In genomic region chr4:65242434-65242931, GRCm38 (mm10) we compare ENCODE assay signal across 11 mouse cellular contexts.
DNase-seq lines count a peak whose midpoint lies in the region; ATAC-seq and TF ChIP-seq lines count a peak whose summit lies in the region.
"Had no signal": no experiment of that assay in that cellular context is flagged by ENCODE, and none has a peak within 500 bp of the region (broad histone marks: within the 10 kb centered on the region; RNA-seq: fewer than 3 reads in every experiment).

No protein-coding gene starts in this region.

- TF ChIP-seq CTCF in heart, postnatal 0 days (IDR thresholded peaks at IDR 0.05; ENCODE audit: low read depth) = no peak

- peaks cover 3% of the 10 kb centered on the region; the same call in 1 of the 2 replicates for H3K4me1 ChIP-seq in heart, postnatal 0 days (ENCODE audit: control insufficient read depth, insufficient read depth)
- peaks cover 6% of the 10 kb centered on the region for H3K4me1 ChIP-seq in forebrain, embryonic 15.5 days
- peaks cover 3% of the 10 kb centered on the region; the same call in 1 of the 2 replicates for H3K4me1 ChIP-seq in hindbrain, embryonic 11.5 days (replicated peaks; ENCODE audit: control insufficient read depth, insufficient read depth, low read length)

- peak; percentile 3 to 4 for DNase-seq in heart, adult 9 months (ENCODE audit: low spot score in 2 of 2)
- no peak for DNase-seq in heart, postnatal 14 days
- peak; percentile 93 for DNase-seq in 3T3-L1 (ENCODE audit: low read depth, low spot score)
- peak; percentile 4 for DNase-seq in adrenal gland, postnatal 25 days
- DNase-seq in heart, postnatal 0 days (ENCODE audit: low spot score) = peak; percentile 35
- no peak for DNase-seq in hindbrain, embryonic 11.5 days (ENCODE audit: low spot score)
- DNase-seq: gastrocnemius, postnatal 14 days; kidney, adult 11 months had no signal

- no peaks in the 10 kb centered on the region for H3K9me3 ChIP-seq in heart, postnatal 0 days (replicated peaks; ENCODE audit: control insufficient read depth, low read length)
- H3K9me3 ChIP-seq in forebrain, embryonic 15.5 days = no peaks in the 10 kb centered on the region
- H3K9me3 ChIP-seq in hindbrain, embryonic 11.5 days (ENCODE audit: control insufficient read depth, low read length) = no peaks in the 10 kb centered on the region

- H3K27ac ChIP-seq in heart, postnatal 0 days (ENCODE audit: low read depth) = no peak overlapping the region
- no peak overlapping the region for H3K27ac ChIP-seq in forebrain, embryonic 15.5 days (replicated peaks)
- H3K27ac ChIP-seq in hindbrain, embryonic 11.5 days (ENCODE audit: low read depth, low read length) = no peak overlapping the region
- H3K27ac ChIP-seq: macrophage had no signal

- H3K36me3 ChIP-seq in heart, postnatal 0 days (replicated peaks; ENCODE audit: control insufficient read depth, insufficient read depth, low read length) = no peaks in the 10 kb centered on the region
- no peaks in the 10 kb centered on the region for H3K36me3 ChIP-seq in forebrain, embryonic 15.5 days
- no peaks in the 10 kb centered on the region for H3K36me3 ChIP-seq in hindbrain, embryonic 11.5 days (ENCODE audit: control insufficient read depth, insufficient read depth, low read length)

- no peak overlapping the region for H3K4me3 ChIP-seq in heart, postnatal 0 days (ENCODE audit: low read depth, low read length)
- no peak overlapping the region for H3K4me3 ChIP-seq in forebrain, embryonic 15.5 days
- no peak overlapping the region for H3K4me3 ChIP-seq in hindbrain, embryonic 11.5 days (ENCODE audit: low read depth, low read length)

- H3K4me2 ChIP-seq in heart, postnatal 0 days (ENCODE audit: low read depth, low read length) = no peak overlapping the region
- no peak overlapping the region for H3K4me2 ChIP-seq in forebrain, embryonic 15.5 days (replicated peaks)
- H3K4me2 ChIP-seq in hindbrain, embryonic 11.5 days (replicated peaks; ENCODE audit: low read depth, low read length) = no peak overlapping the region

- TF ChIP-seq EP300 in heart, postnatal 0 days (IDR thresholded peaks at IDR 0.05; ENCODE audit: low read depth) = no peak

- intact Hi-C loops in heart, postnatal 14 days (cut with DNase I) = no loop called here

- H3K27me3 ChIP-seq in heart, postnatal 0 days (ENCODE audit: control insufficient read depth, insufficient read depth, low read length) = no peaks in the 10 kb centered on the region
- H3K27me3 ChIP-seq in forebrain, embryonic 15.5 days = no peaks in the 10 kb centered on the region
- H3K27me3 ChIP-seq in hindbrain, embryonic 11.5 days (ENCODE audit: control insufficient read depth, insufficient read depth, low read length) = no peaks in the 10 kb centered on the region

- ATAC-seq in heart, postnatal 0 days (ENCODE audit: insufficient read depth, low read depth) = peak; percentile 53; the same call in 1 of the 2 replicates
- ATAC-seq in erythroblast, adult 5-6 weeks (replicated peaks; ENCODE audit: low FRiP score, poor library complexity, severe bottlenecking) = no peak
- no peak for ATAC-seq in forebrain, embryonic 15.5 days (replicated peaks)
- no peak for ATAC-seq in hindbrain, embryonic 11.5 days (ENCODE audit: low FRiP score)

- 7% methylated on average over 3 of the region's 3 CpGs for WGBS in heart, postnatal 0 days
- WGBS in forebrain, embryonic 15.5 days = 45% methylated on average over 3 of the region's 3 CpGs
- 22% methylated on average over 3 of the region's 3 CpGs for WGBS in hindbrain, embryonic 11.5 days

- no peak overlapping the region for H3K9ac ChIP-seq in heart, postnatal 0 days (replicated peaks; ENCODE audit: low read depth, low read length)
- H3K9ac ChIP-seq in forebrain, embryonic 15.5 days (replicated peaks) = no peak overlapping the region
- no peak overlapping the region for H3K9ac ChIP-seq in hindbrain, embryonic 11.5 days (ENCODE audit: low read depth, low read length)

Comparison
In these comparisons a context has a peak if more than half of its experiments do, and no peak if none do; other contexts are left out.
1. DNase-seq: peak in heart, adult 9 months (2 of 2), 3T3-L1 (single experiment), adrenal gland, postnatal 25 days (single experiment) and heart, postnatal 0 days (single experiment); none in heart, postnatal 14 days (0 of 2) and hindbrain, embryonic 11.5 days (single experiment).